Mouse (Mus musculus) hindbrain, postnatal 0 days (tissue): ENCODE results near the gene Nkap. TPM values are rescaled to one million over a fixed set of nuclear protein-coding genes. Genes with fewer than 3 reads are reported as not detected.
A peak's percentile ranks its signal among the peaks of the same experiment; 100 is the strongest.
"Not testable (repeated sequence)": the region's sequence is repeated elsewhere in the genome, so short reads cannot be mapped to it uniquely, and the experiment has no call there.

ENCODE experiments used
- ATAC-seq: fragments of 200-750 bp; cut with Nextera tagmentation; 2 replicates; pipeline ENCODE4 v1.8.0; 2017; ENCODE audit warnings: mild to moderate bottlenecking, moderate TSS enrichment, moderate library complexity
- DNase-seq: peaks from one replicate; pipeline ENCODE4 v3.0.0-alpha.2; 2015; ENCODE audit warnings: low spot score
- H3K27ac ChIP-seq: fragments of 300-500 bp; sonication (generic); 2 replicates; pipeline ENCODE4 v1.5.1; 2014; ENCODE audit warnings: mild to moderate bottlenecking
- H3K27me3 ChIP-seq: fragments of 300-500 bp; sonication (generic); 2 replicates; pipeline ENCODE4 v1.6.1; 2014; ENCODE audit warnings: low read length, mixed read lengths; ENCODE audit not compliant: insufficient read depth
- H3K36me3 ChIP-seq: fragments of 300-500 bp; sonication (generic); 2 replicates; pipeline ENCODE4 v1.6.1; 2014; ENCODE audit warnings: low read length, mixed read lengths; ENCODE audit not compliant: insufficient read depth
- H3K4me1 ChIP-seq: fragments of 300-500 bp; sonication (generic); 2 replicates; pipeline ENCODE4 v1.6.1; 2014; ENCODE audit warnings: antibody characterized with exemption, low read length, mixed read lengths; ENCODE audit not compliant: insufficient read depth
- H3K4me2 ChIP-seq: fragments of 300-500 bp; sonication (generic); 2 replicates; pipeline ENCODE4 v1.6.1; 2014; ENCODE audit warnings: low read depth, mild to moderate bottlenecking, low read length, moderate library complexity, mixed read lengths
- H3K4me3 ChIP-seq: fragments of 300-500 bp; sonication (generic); 2 replicates; pipeline ENCODE4 v1.5.1; 2014; ENCODE audit warnings: low read length
- H3K9ac ChIP-seq: fragments of 300-500 bp; sonication (generic); replicated peaks from 2 replicates; pipeline ENCODE4 v1.6.1; 2014; ENCODE audit warnings: mild to moderate bottlenecking, low read length, moderate library complexity, mixed read lengths
- H3K9me3 ChIP-seq: fragments of 300-500 bp; sonication (generic); 2 replicates; pipeline ENCODE4 v1.6.1; 2016; ENCODE audit warnings: low read length, mixed read lengths
- CTCF ChIP-seq: IDR thresholded peaks from 2 replicates; pipeline ENCODE4 v1.5.1; 2016; ENCODE audit warnings: antibody characterized with exemption, control low read depth, low read depth
- WGBS: fragments of 180-500 bp; shearing (Covaris S2); extraction: QIAGEN DNeasy Blood & Tissue Kit; methylation state at CpG from one replicate; pipeline ENCODE4 v1.1.7; 2014; 5-methylcytosine and 5-hydroxymethylcytosine counted together
- polyA plus RNA-seq: library from polyadenylated mRNA; unstranded; fragments of >200 nt; fragmentation: Nextera tagmentation; extraction: Ambion mirVana; gene quantifications from 2 replicates; pipeline ENCODE4 v1.2.1, GENCODE M21; 2015
- total RNA-seq: library from RNA; depleted of rRNA; stranded (reverse); fragments of >200 nt; gene quantifications from 2 replicates; pipeline ENCODE4 v1.2.3, GENCODE M21; 2014

Nkap gene
- total and polyA plus RNA-seq, 2 experiments from 2014 or later = 19.1 to 21.1 TPM

GRCm38 (mm10) chrX:37110193-37110880, 16.3 kb upstream of the Nkap start, which contains the start of gene Upf3b:
Gene Upf3b (minus strand): TSS chrX:37110322.
- TF ChIP-seq CTCF = no peak
- 29% methylated on average over 30 of the region's 30 CpGs for WGBS

GRCm38 (mm10) chrX:37110881-37111193, 15.8 kb upstream of the Nkap start:
- ATAC-seq (no peak), DNase-seq (no peak)
- H3K27me3 ChIP-seq = no peaks in the 10 kb centered on the region
- no peak overlapping the region for H3K27ac ChIP-seq
- no peaks in the 10 kb centered on the region for H3K4me1 ChIP-seq
- TF ChIP-seq CTCF = no peak
- no peaks in the 10 kb centered on the region for H3K9me3 ChIP-seq
- H3K9ac ChIP-seq = no peak overlapping the region
- H3K36me3 ChIP-seq = no peaks in the 10 kb centered on the region
- H3K4me2 ChIP-seq = peak overlapping the region; percentile 54
- no peak overlapping the region for H3K4me3 ChIP-seq
- 79% methylated on average over 4 of the region's 4 CpGs for WGBS

More at GRCm38 (mm10) chrX:37110193-37110880, 16.3 kb upstream of the Nkap start, which contains the start of gene Upf3b:
- H3K27me3 ChIP-seq = no peaks in the 10 kb centered on the region
- H3K4me2 ChIP-seq = peak within 1 kb of the TSS; percentile 54
- no peaks in the 10 kb centered on the region for H3K36me3 ChIP-seq
- peak; percentile 94 for DNase-seq
- peak within 1 kb of the TSS; percentile 52 for H3K4me3 ChIP-seq
- no peaks in the 10 kb centered on the region for H3K4me1 ChIP-seq
- peak; percentile 98 for ATAC-seq
- H3K27ac ChIP-seq = peak within 1 kb of the TSS; percentile 89
- no peaks in the 10 kb centered on the region for H3K9me3 ChIP-seq
- peak within 1 kb of the TSS; percentile 65 for H3K9ac ChIP-seq

- no peak for ATAC-seq
- Histone ChIP-seq H3K9ac (no peak overlapping the region), H3K27ac (no peak overlapping the region), H3K9me3 (no peaks in the 10 kb centered on the region), H3K4me1 (no peaks in the 10 kb centered on the region), H3K27me3 (no peaks in the 10 kb centered on the region), H3K36me3 (no peaks in the 10 kb centered on the region), H3K4me3 (no peak overlapping the region), H3K4me2 (no peak overlapping the region)
- 60% methylated on average over 2 of the region's 5 CpGs for WGBS
- TF ChIP-seq CTCF = no peak
- DNase-seq = no peak
These were observed 9.5 kb upstream of the Nkap start for GRCm38 (mm10) chrX:37117085-37117484.

GRCm38 (mm10) chrX:37119585-37119984, 7.0 kb upstream of the Nkap start:
- Histone ChIP-seq H3K36me3 (no peaks in the 10 kb centered on the region), H3K4me1 (no peaks in the 10 kb centered on the region), H3K9me3 (no peaks in the 10 kb centered on the region), H3K9ac (no peak overlapping the region), H3K4me2 (no peak overlapping the region), H3K4me3 (no peak overlapping the region), H3K27me3 (no peaks in the 10 kb centered on the region), H3K27ac (no peak overlapping the region)
- ATAC-seq = no peak
- 54% methylated on average over 3 of the region's 3 CpGs for WGBS
- TF ChIP-seq CTCF = no peak
- DNase-seq = no peak

GRCm38 (mm10) chrX:37120212-37120611, 6.4 kb upstream of the Nkap start:
- Histone ChIP-seq H3K36me3 (no peaks in the 10 kb centered on the region), H3K9me3 (no peaks in the 10 kb centered on the region), H3K4me3 (no peak overlapping the region), H3K27ac (no peak overlapping the region), H3K4me1 (no peaks in the 10 kb centered on the region), H3K4me2 (no peak overlapping the region), H3K9ac (no peak overlapping the region), H3K27me3 (no peaks in the 10 kb centered on the region)
- no peak for DNase-seq
- TF ChIP-seq CTCF = no peak
- ATAC-seq = no peak
- 73% methylated on average over 5 of the region's 5 CpGs for WGBS

GRCm38 (mm10) chrX:37125511-37125910, 1.1 kb upstream of the Nkap start:
- Histone ChIP-seq H3K27ac (no peak overlapping the region), H3K4me1 (peaks cover 4% of the 10 kb centered on the region; the same call in 1 of the 2 replicates), H3K36me3 (no peaks in the 10 kb centered on the region), H3K4me3 (no peak overlapping the region), H3K9ac (no peak overlapping the region), H3K4me2 (no peak overlapping the region), H3K9me3 (no peaks in the 10 kb centered on the region), H3K27me3 (no peaks in the 10 kb centered on the region)
- ATAC-seq = no peak
- no peak for DNase-seq
- no peak for TF ChIP-seq CTCF
- 94% methylated on average over 7 of the region's 7 CpGs for WGBS

- no peak overlapping the region for H3K9ac ChIP-seq
- TF ChIP-seq CTCF = no peak
- DNase-seq = no peak
- no peak overlapping the region for H3K4me3 ChIP-seq
- no peaks in the 10 kb centered on the region for H3K27me3 ChIP-seq
- no peaks in the 10 kb centered on the region for H3K9me3 ChIP-seq
- WGBS = 83% methylated on average over 3 of the region's 3 CpGs
- no peaks in the 10 kb centered on the region for H3K4me1 ChIP-seq
- H3K4me2 ChIP-seq = no peak overlapping the region
- no peak for ATAC-seq
- no peak overlapping the region for H3K27ac ChIP-seq
- H3K36me3 ChIP-seq = no peaks in the 10 kb centered on the region; the same call in 1 of the 2 replicates
These were observed 15.1 kb downstream of the Nkap start for GRCm38 (mm10) chrX:37141732-37142131.

GRCm38 (mm10) chrX:37144498-37144897, 17.9 kb downstream of the Nkap start:
- H3K4me2 ChIP-seq, H3K27me3 ChIP-seq, H3K9ac ChIP-seq, H3K27ac ChIP-seq, DNase-seq, H3K4me3 ChIP-seq, H3K9me3 ChIP-seq, H3K36me3 ChIP-seq, ATAC-seq, H3K4me1 ChIP-seq: not testable (repeated sequence)
- WGBS = 75% methylated on average over 1 of the region's 4 CpGs
